Mouse (Mus musculus) kidney, adult 2 months (tissue): ENCODE measurements around the gene Prdm16. TPM values are rescaled to one million over a fixed set of nuclear protein-coding genes. Genes with fewer than 3 reads are reported as not detected.

Experiments
- DNase-seq: peaks from one replicate; pipeline ENCODE4 v3.0.0; 2021
- H3K27ac ChIP-seq: fragments of 200-500 bp; 2 replicates; pipeline ENCODE4 v1.5.1; 2012; ENCODE audit warnings: low read depth, low read length, control low read depth, inconsistent platforms; ENCODE audit not compliant: insufficient read depth
- H3K27me3 ChIP-seq: fragments of 200-500 bp; replicated peaks from 2 replicates; pipeline ENCODE4 v1.6.1; 2012; ENCODE audit warnings: mild to moderate bottlenecking, moderate library complexity, low read length, inconsistent platforms; ENCODE audit not compliant: control insufficient read depth, insufficient read depth
- H3K36me3 ChIP-seq: fragments of 200-500 bp; 2 replicates; pipeline ENCODE4 v1.6.1; 2012; ENCODE audit warnings: mild to moderate bottlenecking, moderate library complexity, low read length, inconsistent platforms; ENCODE audit not compliant: control insufficient read depth, insufficient read depth
- H3K4me1 ChIP-seq: fragments of 200-500 bp; 2 replicates; pipeline ENCODE4 v1.6.1; 2011; ENCODE audit warnings: low read length; ENCODE audit not compliant: control insufficient read depth, insufficient read depth
- H3K4me3 ChIP-seq: fragments of 200-500 bp; 2 replicates; pipeline ENCODE4 v1.5.1; 2011; ENCODE audit warnings: mild to moderate bottlenecking, low read depth, low read length, control low read depth; ENCODE audit not compliant: insufficient read depth
- CTCF ChIP-seq: fragments of 200-500 bp; conservative IDR thresholded peaks from 2 replicates; pipeline ENCODE4 v1.5.1; 2011; ENCODE audit warnings: low read depth, mild to moderate bottlenecking, control low read depth, low read length, moderate library complexity, mixed read lengths; ENCODE audit not compliant: insufficient read depth, insufficient read length
- POLR2A ChIP-seq: fragments of 200-500 bp; IDR thresholded peaks from one replicate; pipeline ENCODE4 v1.6.1; 2011; ENCODE audit warnings: low read depth, low read length, control low read depth
- WGBS: fragments of 180-500 bp; shearing (Covaris S2); methylation state at CpG from one replicate; pipeline ENCODE4 v1.1.7; 2018; 5-methylcytosine and 5-hydroxymethylcytosine counted together
- polyA plus RNA-seq: library from polyadenylated mRNA; depleted of rRNA; stranded (reverse); fragments of >200 nt; gene quantifications from 2 replicates; pipeline ENCODE4 v1.2.3, GENCODE M21; 2012

Prdm16 gene
- polyA plus RNA-seq, 1 experiment, result 7.1 TPM

- Histone ChIP-seq H3K4me1 (no peaks in the 10 kb centered on the region), H3K36me3 (no peaks in the 10 kb centered on the region), H3K27me3 (no peaks in the 10 kb centered on the region), H3K27ac (no peak overlapping the region), H3K4me3 (no peak overlapping the region)
- TF ChIP-seq CTCF (no peak), POLR2A (no peak)
- 60% methylated on average over 9 of the region's 9 CpGs for WGBS
- no peak for DNase-seq
Measured at GRCm38 (mm10) chr4:154541632-154542276, 94.9 kb downstream of the Prdm16 start.

GRCm38 (mm10) chr4:154540671-154541070 is 96.0 kb downstream of the Prdm16 start:
- 59% methylated on average over 10 of the region's 10 CpGs for WGBS
- TF ChIP-seq POLR2A (no peak), CTCF (no peak)
- no peak overlapping the region for H3K27ac ChIP-seq
- no peaks in the 10 kb centered on the region for H3K27me3 ChIP-seq
- no peak overlapping the region for H3K4me3 ChIP-seq
- H3K36me3 ChIP-seq, result no peaks in the 10 kb centered on the region
- no peak for DNase-seq
- 0 out of 2 replicates have a peak, but pooled peaks cover 6% of the 10 kb centered on the region for H3K4me1 ChIP-seq

GRCm38 (mm10) chr4:154539703-154540102 is 97.0 kb downstream of the Prdm16 start:
- no peaks in the 10 kb centered on the region for H3K27me3 ChIP-seq
- no peak overlapping the region for H3K27ac ChIP-seq

GRCm38 (mm10) chr4:154538727-154539126 is 97.9 kb downstream of the Prdm16 start:
- no peak overlapping the region for H3K27ac ChIP-seq
- H3K4me3 ChIP-seq, result no peak overlapping the region
- no peaks in the 10 kb centered on the region for H3K27me3 ChIP-seq
- no peaks in the 10 kb centered on the region for H3K36me3 ChIP-seq
- H3K4me1 ChIP-seq, result 0 out of 2 replicates have a peak, but pooled peaks cover 6% of the 10 kb centered on the region
- 78% methylated on average over 4 of the region's 4 CpGs for WGBS
- no peak for DNase-seq
- TF ChIP-seq CTCF, result no peak
- no peak for TF ChIP-seq POLR2A

More at GRCm38 (mm10) chr4:154539703-154540102, 97.0 kb downstream of the Prdm16 start:
- no peak for DNase-seq
- Histone ChIP-seq H3K36me3 (no peaks in the 10 kb centered on the region), H3K4me3 (no peak overlapping the region), H3K4me1 (0 out of 2 replicates have a peak, but pooled peaks cover 6% of the 10 kb centered on the region)
- TF ChIP-seq CTCF (no peak), POLR2A (no peak)
- 87% methylated on average over 12 of the region's 12 CpGs for WGBS

GRCm38 (mm10) chr4:154536110-154536509 is 100.6 kb downstream of the Prdm16 start:
- 35% methylated on average over 5 of the region's 5 CpGs for WGBS
- no peak overlapping the region for H3K4me3 ChIP-seq
- H3K4me1 ChIP-seq, result peaks cover 6% of the 10 kb centered on the region; the same call in 1 of the 2 replicates
- no peaks in the 10 kb centered on the region for H3K27me3 ChIP-seq
- no peaks in the 10 kb centered on the region for H3K36me3 ChIP-seq
- TF ChIP-seq CTCF, result no peak
- TF ChIP-seq POLR2A, result no peak
- no peak overlapping the region for H3K27ac ChIP-seq
- no peak for DNase-seq

GRCm38 (mm10) chr4:154531368-154531767 is 105.3 kb downstream of the Prdm16 start:
- no peak for TF ChIP-seq CTCF
- no peak for TF ChIP-seq POLR2A
- Histone ChIP-seq H3K27ac (no peak overlapping the region; the same call in 1 of the 2 replicates), H3K4me3 (no peak overlapping the region), H3K36me3 (no peaks in the 10 kb centered on the region), H3K4me1 (peaks cover 16% of the 10 kb centered on the region), H3K27me3 (no peaks in the 10 kb centered on the region)
- DNase-seq, result no peak
- 51% methylated on average over 4 of the region's 4 CpGs for WGBS

GRCm38 (mm10) chr4:154530336-154530735 is 106.3 kb downstream of the Prdm16 start:
- Histone ChIP-seq H3K36me3 (no peaks in the 10 kb centered on the region), H3K4me3 (no peak overlapping the region), H3K27me3 (no peaks in the 10 kb centered on the region), H3K27ac (peak overlapping the region; percentile 1; the same call in 1 of the 2 replicates), H3K4me1 (peaks cover 19% of the 10 kb centered on the region)
- DNase-seq, result no peak
- TF ChIP-seq CTCF (no peak), POLR2A (no peak)
- 62% methylated on average over 7 of the region's 7 CpGs for whole genome bisulfite sequencing

GRCm38 (mm10) chr4:154527506-154527905 is 109.2 kb downstream of the Prdm16 start:
- H3K4me1 ChIP-seq, result peaks cover 19% of the 10 kb centered on the region
- DNase-seq, result peak; percentile 86
- TF ChIP-seq POLR2A, result no peak
- no peaks in the 10 kb centered on the region for H3K27me3 ChIP-seq
- no peak overlapping the region for H3K4me3 ChIP-seq
- 33% methylated on average over 9 of the region's 9 CpGs for WGBS
- H3K27ac ChIP-seq, result peak overlapping the region; percentile 80
- H3K36me3 ChIP-seq, result no peaks in the 10 kb centered on the region
